Mouse (Mus musculus): ENCODE measurements around the gene Snx30. TPM values are rescaled to one million over a fixed set of nuclear protein-coding genes. Genes with fewer than 3 reads are reported as not detected.

Snx30 gene
- total RNA-seq, 4 experiments from 2014 or later, result 4.1 to 6.8 (median 5.5) TPM

- DNase-seq (ENCODE audit: low spot score), result no peak
These were observed 19.2 kb downstream of the Snx30 start for GRCm38 (mm10) chr4:59824860-59825259.

- DNase-seq (ENCODE audit: low spot score), result no peak
These were observed 20.0 kb downstream of the Snx30 start for GRCm38 (mm10) chr4:59825634-59826033.

DNA sequence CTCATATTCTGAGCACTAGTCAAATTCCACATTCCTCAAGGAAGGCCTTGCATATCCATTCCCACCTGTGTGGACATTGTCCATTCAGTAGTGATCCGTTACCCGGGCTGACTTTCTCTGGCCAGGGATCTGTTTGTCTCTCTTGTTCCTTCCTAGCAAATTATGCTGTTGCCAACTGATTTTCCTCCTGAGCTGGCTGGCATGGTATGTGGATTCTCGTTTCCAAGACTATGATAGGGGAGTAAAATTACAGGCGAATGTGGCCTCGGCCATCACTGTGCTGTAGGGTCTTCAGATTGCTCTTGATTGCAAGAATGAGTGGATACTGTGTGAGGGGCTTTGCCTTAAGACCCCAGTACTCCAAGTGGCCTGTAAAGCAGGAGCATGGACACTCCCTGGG, 20.7 kb downstream of the Snx30 start:
- DNase-seq (ENCODE audit: low spot score), result no peak

- DNase-seq (ENCODE audit: low spot score), result no peak
These were observed 23.4 kb downstream of the Snx30 start for GRCm38 (mm10) chr4:59829072-59829471.

DNA sequence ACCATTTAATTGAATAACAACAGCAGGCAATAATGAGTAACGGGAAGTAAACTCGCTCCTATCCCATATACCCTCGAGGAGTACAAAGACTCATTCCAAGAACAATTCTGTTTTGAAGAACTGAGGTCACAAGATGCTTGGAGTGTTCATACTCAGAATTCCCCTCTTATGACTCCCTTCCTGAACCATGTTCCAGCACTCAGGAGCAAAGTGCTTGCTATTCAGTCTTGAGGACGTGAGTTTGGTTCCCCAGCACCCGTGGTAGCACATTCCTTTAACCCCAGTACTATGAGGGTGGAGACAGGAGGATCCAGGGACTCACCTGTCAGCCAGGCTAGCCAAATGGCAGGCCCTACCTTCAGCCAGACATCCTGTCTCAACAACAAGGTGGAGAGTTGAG, 25.4 kb downstream of the Snx30 start:
- no peak for DNase-seq (ENCODE audit: low spot score)

- DNase-seq (ENCODE audit: low spot score), result no peak
These were observed 27.2 kb downstream of the Snx30 start for GRCm38 (mm10) chr4:59832810-59833209.

DNA sequence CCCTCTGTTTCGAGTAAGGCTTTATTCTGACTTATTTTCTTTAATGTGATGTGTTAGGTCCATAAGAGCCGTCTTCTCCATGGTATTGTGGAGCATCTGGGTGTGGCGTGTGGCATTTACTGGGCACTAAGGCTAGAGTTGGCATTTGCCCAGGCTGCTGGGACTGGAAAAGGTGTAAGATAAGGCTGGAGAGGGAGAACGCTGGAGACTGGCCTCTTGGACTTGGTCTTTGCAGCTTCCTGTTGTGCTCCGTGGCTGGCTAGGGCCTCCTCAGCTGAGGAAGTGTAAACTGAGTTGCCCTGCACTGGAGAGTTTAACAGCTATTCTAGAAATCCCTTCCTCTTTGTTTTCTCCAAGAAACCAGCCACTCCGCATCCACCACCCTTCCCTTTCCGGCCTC, 32.0 kb downstream of the Snx30 start:
- peak; percentile 44 for DNase-seq (ENCODE audit: low spot score)

- no peak for DNase-seq (ENCODE audit: low spot score)
These were observed 39.0 kb downstream of the Snx30 start for GRCm38 (mm10) chr4:59844460-59845244.

GRCm38 (mm10) chr4:59845245-59845637, 39.6 kb downstream of the Snx30 start:
- no peak for DNase-seq (ENCODE audit: low spot score)

DNA sequence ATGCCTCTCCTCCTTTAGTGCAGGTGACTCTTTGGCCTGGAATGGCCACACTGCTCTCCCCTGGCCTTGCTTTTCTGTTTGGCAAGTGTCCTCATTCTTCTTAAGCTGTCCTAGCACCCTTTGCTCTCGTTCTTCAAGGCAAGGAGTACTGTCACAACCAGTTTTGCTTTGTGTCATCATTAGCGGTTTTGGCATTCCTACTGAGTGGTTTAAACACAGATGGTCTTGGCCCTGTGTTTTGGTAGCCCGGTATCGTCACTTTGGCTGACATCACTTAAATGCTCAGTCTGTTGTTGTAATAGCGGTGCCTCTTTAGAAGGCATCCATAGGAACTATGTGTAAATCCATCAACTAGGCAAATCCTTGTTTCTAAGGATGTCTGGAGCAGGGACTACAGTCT, 41.8 kb downstream of the Snx30 start:
- no peak for DNase-seq (ENCODE audit: low spot score)

- peak; percentile 74 for DNase-seq (ENCODE audit: low spot score)
These were observed 44.5 kb downstream of the Snx30 start for GRCm38 (mm10) chr4:59850181-59850580.

DNA sequence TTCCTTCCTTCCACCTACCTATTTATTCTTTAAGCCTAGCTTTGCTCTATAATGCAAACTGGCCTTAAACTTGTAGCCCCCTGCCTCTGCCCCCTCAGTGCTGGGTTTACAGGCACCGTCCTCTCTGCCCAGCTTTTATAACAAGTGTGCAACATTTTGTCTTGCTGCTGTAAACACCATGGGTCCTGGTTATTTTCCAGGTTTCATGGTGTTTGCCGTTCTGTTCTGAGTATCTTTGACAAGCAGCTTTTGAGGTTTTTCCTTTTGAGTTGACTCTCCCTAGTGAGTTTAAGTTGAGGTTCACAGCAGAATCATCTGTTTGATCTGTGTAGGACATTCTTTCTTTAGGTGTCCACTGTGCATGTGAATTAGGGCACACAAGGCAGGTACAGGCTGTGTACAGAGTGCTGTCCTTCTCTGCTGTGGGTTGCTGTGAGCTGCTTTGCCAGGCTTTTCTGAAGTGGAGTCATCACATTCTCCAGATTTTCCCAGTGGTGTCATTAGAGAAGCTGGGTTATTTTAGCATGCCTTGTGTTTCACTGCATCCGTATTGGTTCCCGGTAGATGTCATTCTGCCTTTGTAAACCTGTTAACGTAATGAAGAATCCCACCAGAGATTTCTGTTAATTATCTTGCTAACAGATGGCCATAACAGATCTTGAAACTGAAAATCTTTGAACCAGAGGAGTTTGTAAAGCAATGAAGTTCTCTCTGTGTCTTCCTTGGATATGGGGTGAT, 45.4 kb downstream of the Snx30 start:
- no peak for DNase-seq (ENCODE audit: low spot score)

GRCm38 (mm10) chr4:59853155-59853554, 47.5 kb downstream of the Snx30 start:
- no peak for DNase-seq (ENCODE audit: low spot score)

DNA sequence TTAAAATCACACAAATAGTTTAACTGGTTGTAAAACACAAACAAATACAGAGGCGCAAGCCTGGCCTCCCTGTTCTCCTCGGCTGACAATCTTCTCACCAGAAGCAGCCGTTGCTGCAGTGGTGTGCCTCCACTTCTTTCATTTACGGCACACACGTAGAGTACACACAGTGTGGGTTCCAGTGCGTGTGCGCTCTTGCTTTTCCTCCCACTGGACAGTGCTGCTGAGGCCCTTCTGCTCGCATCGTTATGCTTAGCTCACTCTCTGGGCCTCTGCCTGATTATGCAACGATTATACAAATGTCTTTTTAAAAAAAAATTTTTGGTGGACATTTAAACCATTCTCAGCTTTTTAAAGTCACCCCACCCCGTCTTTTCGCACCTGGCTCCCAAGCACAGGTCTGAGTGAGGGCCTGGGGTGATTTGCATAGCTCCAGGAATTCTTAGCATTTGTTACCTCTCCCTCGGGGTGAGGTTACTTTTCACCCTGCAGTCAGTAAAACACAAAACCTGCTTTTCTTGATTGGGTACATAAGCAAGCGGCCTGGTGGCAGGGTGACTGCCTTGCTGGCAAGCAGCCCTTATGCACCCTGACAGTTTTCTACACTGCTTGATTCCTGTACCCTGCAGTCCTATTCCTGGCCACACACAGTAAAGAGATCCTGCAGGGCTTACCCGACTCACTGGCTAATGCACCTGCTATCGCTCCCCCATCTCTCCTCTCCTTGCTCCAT, 54.2 kb downstream of the Snx30 start:
- DNase-seq (ENCODE audit: low spot score), result no peak

DNA sequence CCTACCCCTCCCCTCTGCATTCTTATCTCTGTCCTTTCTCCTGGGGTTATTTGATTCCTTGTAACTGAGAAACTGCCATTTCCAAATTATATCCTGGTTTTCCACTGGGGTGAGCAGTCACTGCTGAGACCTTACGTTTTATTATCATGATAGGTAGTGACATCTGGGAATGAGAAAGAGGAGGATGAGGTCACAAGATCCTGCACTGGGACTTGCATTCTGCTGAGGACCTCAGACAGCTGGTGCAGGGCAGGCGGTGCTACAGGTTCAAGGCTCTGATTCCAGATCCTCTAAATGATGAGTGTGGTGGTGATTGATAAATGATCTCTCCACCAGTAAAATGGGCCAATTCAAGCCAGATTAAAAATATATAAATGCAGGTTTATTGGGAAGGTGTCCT, 54.8 kb downstream of the Snx30 start:
- DNase-seq (ENCODE audit: low spot score), result no peak

GRCm38 (mm10) chr4:59861871-59862270, 56.2 kb downstream of the Snx30 start:
- DNase-seq (ENCODE audit: low spot score), result no peak

DNA sequence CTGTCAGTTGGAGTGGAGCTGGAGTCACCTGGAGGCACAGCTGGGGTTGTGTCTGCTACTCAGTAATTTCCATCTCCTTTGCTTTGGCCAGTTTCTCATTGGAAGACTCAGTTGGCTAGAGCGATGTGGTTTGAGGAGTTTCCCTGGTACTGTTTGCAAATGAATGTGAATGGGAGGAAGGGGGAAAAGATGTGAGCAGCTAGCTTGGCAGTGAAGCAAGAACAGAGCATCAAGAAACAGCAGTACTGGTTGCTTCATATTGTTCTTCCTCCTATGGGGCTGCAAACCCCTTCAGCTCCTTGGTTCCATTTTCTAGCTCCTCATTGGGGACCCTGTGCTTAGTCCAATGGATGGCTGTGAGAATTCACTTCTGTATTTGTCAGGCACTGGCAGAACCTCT, 56.7 kb downstream of the Snx30 start:
- DNase-seq (ENCODE audit: low spot score), result no peak

DNA sequence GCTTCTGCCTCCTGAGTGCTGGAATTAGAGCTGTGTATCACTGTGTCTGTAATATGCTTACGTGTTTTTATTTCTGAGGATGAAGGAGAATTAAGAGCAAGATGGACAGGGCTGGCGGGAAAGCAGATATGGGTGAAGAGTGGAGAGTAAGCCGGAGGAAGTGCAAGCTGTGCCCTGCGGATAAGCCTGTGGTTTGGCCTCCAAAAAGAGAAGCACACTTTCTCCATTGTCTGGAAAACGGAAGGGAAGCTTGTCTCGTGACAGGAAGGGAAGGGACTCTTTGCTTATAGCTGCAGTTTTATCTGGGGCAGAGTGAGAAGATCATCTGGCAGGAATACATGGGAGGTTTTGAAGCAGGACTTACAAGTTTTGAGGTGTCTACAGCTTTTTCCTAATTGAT, 58.2 kb downstream of the Snx30 start:
- peak; percentile 81 for DNase-seq (ENCODE audit: low spot score)

- no peak for DNase-seq (ENCODE audit: low spot score)
These were observed 62.4 kb downstream of the Snx30 start for GRCm38 (mm10) chr4:59868086-59868485.

- peak; percentile 58 for DNase-seq (ENCODE audit: low spot score)
These were observed 63.9 kb downstream of the Snx30 start for GRCm38 (mm10) chr4:59869488-59870057.

DNA sequence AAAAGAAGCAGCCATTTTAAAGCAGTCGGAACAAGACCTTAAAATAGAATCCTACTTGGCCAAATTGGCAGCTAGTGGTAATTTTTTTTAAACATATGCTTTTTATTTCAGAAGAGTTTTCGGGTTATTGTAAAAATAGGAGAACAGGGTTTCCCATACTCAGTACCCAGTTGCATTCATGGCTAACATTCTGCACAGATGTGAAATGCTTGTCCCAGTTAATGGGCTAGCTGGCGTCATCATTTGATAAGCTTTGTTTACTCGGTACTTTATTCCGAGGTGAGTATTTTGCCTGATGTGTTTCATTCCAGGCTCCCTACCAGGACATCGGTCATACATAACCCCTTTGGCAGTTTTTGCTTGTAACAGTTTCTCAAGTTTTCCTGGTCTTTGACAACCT, 64.8 kb downstream of the Snx30 start:
- DNase-seq (ENCODE audit: low spot score), result no peak

All from heart, adult 8-10 months (tissue).